ENCODE assay signal across 1 mouse cellular context in genomic region chr11:49240874-49241273, GRCm38 (mm10).
TF ChIP-seq lines count a peak whose summit lies in the region.

No protein-coding gene starts in this region.

TF ChIP-seq in MEL, 35 proteins besides CTCF, POLR2A, EP300 and RAD21 (continued from another document):
- TF ChIP-seq MXI1 (IDR thresholded peaks at IDR 0.05; ENCODE audit: low read depth, low read length) (no peak; the same call in 1 of the 2 replicates), ELF1 (IDR thresholded peaks at IDR 0.05; ENCODE audit: low read depth, low read length) (0 out of 2 replicates have a peak, but pooled peaks have one; percentile 5), CHD1 (IDR thresholded peaks at IDR 0.05; ENCODE audit: low read depth, low read length) (no peak), NELFE (IDR thresholded peaks at IDR 0.05; ENCODE audit: low read depth, low read length) (no peak), E2F4 (IDR thresholded peaks at IDR 0.05; ENCODE audit: borderline replicate concordance, low read depth, low read length) (no peak), SIN3A (IDR thresholded peaks at IDR 0.05; ENCODE audit: low read length) (no peak; the same call in 1 of the 2 replicates), TAL1 (IDR thresholded peaks at IDR 0.05; ENCODE audit: low read length) (no peak), ZC3H11A (IDR thresholded peaks at IDR 0.05; ENCODE audit: low read depth, low read length) (no peak), KAT2A (conservative IDR thresholded peaks at IDR 0.05; ENCODE audit: low read depth, low read length) (no peak), SMC3 (IDR thresholded peaks at IDR 0.05; ENCODE audit: low read depth, low read length) (peak; percentile 18; the same call in 1 of the 2 replicates), HCFC1 (IDR thresholded peaks at IDR 0.05; ENCODE audit: low read depth, low read length) (no peak), RCOR1 (IDR thresholded peaks at IDR 0.05; ENCODE audit: low read depth, low read length) (no peak), POLR2AphosphoS2 (IDR thresholded peaks at IDR 0.05; ENCODE audit: low read length) (no peak), GABPA (IDR thresholded peaks at IDR 0.05; ENCODE audit: low read depth, low read length) (no peak), GATA1 (IDR thresholded peaks at IDR 0.05; ENCODE audit: low read depth, low read length) (no peak)
